Mouse (Mus musculus) thymus, postnatal 4 days (tissue): ENCODE data around the gene Atp6v1g2.

Experiments
- DNase-seq: peaks from one replicate; pipeline ENCODE4 v3.0.0; 2021

Atp6v1g2 gene

DNA sequence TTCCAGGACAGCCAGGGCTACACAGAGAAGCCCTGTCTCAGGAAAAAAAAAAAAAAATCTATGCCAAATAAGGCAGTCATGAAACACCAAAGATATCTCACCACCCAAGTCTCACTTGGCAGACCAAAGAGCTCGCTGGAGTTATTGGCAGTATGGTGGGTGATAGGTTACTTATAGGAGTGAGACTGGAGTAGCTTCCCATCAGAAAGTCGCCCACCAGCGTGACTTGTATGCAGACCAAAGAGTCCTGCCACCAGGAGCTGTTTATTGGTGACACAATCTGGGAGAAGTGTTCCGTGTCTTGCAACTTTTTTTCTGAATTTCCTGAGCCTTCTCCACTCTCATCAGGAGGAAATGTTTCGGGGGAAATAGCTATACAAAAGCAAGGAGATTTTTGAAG is 6.2 kb downstream of the Atp6v1g2 start:
- no peak for DNase-seq

DNA sequence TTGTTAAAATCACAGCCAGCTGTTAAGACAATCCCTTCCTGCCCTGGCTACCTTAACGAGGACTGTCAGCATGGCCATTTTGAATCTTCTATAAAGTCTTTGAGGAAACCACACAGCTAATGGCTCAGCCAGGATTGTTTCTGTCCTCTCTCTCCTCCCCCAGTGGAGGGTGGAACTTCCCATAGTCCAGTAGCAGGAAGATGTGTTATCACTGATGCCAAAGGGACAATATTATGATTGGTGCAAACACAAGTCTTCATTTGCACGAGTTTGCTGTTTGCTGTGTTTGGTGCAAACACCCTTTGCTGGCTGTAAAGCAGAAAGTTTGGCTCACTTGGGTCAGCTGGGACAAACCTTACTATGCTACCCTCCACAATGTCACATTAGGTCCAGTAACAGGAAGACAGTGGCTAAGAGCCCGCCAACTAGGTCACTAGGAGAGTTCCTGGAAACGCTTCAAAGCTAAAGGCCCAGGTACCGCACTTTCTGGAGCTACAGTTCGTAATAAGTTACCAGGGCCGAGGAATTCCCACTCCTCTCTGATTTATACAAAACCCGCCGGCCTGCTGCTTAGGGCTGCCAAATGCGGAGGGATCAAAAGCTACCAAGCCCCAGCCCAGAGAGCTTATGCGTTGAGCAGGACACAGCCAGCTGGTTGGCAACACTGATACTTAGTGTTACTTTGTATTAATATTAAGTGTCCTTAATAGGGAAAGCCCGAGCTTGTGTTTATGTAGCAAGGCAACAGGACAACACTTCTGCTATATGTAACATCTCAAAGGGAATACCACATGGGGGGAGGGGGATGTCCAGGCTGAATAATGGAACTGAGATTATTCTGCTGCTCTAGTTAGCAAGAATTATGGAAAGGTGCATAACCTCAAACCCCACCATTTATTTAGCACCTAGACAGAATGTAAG is 7.2 kb downstream of the Atp6v1g2 start:
- no peak for DNase-seq

DNA sequence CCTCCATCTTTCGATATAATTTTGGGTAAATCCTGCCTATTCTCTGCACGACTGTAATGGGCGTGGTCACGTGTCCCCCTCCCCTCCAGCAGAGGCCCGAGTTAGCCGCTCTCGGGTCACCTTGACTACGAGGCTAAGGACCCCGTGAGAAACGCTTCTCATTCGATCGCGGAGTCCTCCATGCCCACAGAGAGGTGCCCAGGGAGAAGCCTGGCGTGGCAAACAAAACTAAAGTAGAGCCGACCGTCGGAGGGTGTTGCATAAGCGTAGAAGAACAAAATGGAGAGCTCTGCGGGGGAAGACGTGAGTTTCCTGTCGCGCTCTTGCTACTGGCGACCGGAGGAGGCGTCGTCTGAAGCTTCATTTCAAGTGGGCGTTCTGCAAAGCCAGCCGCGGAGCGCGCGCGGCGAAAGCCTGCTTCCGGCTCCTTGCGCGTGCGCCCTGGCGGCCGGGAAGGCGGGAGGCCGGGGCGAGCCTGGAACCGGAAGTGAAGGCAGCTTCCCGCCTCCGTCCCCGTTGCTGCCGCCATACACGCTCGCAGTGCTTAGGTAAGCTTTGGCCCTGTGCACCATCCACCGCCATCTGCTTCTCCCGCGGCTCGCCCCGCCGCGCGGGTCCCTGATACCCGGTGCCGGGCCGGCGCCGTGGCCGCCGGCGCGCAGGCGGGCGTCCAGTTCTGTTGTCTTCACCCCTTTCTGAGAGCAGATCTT is 8.0 kb downstream of the Atp6v1g2 start, which contains the start of gene Ddx39b:
Gene Ddx39b, plus strand, starts transcription at position 442 of the 710 bp plus-strand sequence.
- peak; percentile 96 for DNase-seq

DNA sequence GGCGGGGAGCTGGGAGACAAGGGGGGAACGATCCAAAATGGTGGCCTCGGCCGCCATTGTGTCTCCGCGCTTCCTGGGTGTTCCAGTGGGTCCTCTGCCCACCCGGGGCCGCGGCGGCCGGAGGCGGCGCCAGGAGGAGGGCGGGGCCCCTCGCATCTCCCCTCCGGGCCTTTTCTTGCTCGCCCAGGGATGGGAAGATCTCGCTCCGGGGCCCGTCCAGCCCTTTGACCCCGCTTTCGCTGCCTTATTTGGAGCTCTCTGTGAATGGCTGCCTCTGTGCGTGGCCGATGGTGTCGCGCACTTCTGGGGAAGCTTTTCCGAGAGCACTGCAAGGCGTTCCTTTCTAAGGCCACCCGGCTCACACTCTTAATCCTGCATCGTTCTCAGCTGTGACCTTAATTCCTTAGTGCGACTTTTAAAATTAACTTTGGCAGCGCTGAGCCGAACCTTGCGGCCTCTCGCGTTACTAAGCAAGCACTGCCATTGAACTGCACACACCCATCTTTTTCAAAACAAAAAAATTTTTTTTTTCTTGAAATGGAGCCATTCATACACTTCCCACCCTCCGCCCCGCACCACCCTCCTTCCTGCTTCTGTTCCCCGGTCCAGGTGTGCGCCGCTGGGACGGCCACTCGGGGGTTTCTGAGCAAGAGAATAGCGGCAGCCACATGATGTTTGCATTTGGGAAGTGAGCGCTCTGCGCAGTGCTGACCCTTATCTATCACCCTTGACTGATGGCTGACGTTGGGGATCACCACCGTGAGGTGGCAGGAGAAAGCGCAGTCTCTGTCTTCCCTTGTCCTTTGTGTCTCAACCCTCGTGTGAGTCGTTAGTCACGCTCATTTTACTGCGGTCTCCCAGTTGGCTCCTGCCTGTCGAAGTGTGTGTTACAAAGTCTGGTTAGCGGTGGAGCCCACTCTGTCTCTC is 8.8 kb downstream of the Atp6v1g2 start:
- DNase-seq: peak; percentile 70

- DNase-seq: peak; percentile 58
Measured at GRCm38 (mm10) chr17:35243086-35243485, 9.6 kb downstream of the Atp6v1g2 start.

DNA sequence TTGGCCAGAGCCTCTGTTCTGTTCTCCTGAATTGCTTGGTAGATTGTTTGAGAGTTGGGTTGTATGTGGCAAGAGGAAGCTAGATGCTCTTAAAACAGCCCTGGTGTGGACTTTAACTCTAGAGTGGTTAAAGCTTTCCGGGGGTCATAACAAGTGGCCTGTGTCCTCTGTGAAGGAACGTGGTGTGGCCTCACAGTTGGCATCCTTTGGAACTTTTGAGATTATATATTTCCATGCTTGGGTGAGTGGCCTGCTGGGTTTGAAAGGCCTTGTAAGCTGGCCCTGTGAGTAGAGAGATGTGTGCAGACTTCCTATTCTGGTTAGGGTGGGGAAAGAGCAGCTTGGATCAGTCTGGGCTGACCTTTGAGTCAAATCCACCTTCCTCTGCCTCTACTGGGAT is 11.5 kb downstream of the Atp6v1g2 start:
- DNase-seq: no peak

DNA sequence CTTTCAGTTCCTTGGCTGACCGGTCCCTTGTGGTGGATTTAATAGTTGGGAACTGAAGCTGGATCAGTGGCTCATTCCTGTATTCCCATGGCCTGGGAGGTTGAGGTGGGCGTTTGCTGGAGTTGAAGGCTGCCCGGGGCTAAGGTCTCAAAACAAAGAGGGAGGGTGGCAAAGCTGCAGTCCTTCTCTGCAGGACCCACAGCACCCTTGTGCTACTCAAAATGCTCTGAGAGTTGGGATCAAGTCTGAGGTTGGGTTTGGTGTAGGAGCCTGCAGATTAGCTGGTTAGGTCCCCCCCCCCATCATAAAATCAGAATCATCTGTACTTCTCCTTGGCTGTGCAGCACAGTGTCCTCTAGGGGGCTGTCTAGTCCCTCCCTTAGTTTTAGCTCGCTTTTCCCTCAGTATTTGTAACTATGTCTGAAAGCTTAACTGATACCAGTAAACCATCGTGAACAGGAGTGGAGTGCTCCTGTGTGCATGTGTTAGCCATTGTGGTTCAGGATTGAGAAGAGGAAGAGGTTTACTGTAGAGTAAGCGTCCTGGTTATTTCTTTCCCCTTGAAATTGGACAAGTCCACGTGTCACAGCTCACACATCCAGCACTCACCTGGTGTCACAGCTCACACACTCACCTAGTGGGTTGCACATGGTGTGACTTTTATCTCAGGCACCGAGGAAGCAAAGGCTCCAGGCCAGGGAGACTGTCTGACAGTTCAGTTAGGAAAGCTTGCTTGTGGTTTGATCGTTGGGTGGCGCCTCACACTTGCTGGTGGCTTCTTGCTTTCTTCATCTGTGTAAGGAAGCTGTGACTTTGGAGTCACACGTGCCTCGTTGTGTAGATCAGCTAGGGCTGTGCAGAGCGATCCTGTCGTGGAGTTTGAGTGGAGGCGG is 12.5 kb downstream of the Atp6v1g2 start:
- DNase-seq: peak; percentile 49

DNA sequence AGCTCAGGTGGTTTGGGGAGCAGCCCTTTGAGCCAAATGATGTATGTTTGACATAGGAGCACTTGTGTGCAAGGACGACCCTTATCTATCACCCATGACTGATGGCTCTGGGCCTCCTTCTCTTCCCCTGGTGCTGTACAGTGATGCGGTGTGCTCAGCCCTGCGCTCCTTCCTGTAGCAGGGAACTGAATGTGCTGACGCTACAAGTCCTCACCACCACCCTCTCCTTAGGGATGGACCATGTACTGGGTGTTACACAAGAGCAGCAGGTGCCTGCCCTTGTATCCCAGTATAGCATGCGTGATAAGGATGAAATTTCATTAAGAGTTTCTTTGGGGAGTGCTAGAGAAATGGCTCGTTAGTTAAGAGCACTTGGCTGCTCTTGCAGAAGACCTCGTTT is 13.7 kb downstream of the Atp6v1g2 start:
- no peak for DNase-seq

DNA sequence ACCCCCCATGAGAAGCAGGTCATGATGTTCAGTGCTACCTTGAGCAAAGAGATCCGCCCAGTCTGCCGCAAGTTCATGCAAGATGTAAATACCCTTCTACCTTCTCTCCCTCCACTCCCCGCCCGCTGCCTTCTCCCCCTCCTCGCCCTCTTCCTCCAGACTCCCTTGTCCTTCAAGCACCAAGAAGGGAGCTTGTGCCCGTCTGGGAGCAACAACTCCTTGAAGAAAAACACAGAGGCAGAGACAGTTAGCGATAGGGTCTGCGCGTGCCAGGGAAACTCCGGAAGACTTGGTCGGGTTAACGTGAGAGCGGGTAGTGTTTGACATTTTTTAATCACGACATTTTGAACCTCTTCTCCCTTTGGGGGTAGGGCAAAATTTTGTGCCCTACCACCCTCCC is 15.5 kb downstream of the Atp6v1g2 start:
- DNase-seq: no peak

- DNase-seq: peak; percentile 13
Measured at GRCm38 (mm10) chr17:35249451-35250197, 16.2 kb downstream of the Atp6v1g2 start.

- peak; percentile 21 for DNase-seq
Measured at GRCm38 (mm10) chr17:35250348-35251120, 17.1 kb downstream of the Atp6v1g2 start.

DNA sequence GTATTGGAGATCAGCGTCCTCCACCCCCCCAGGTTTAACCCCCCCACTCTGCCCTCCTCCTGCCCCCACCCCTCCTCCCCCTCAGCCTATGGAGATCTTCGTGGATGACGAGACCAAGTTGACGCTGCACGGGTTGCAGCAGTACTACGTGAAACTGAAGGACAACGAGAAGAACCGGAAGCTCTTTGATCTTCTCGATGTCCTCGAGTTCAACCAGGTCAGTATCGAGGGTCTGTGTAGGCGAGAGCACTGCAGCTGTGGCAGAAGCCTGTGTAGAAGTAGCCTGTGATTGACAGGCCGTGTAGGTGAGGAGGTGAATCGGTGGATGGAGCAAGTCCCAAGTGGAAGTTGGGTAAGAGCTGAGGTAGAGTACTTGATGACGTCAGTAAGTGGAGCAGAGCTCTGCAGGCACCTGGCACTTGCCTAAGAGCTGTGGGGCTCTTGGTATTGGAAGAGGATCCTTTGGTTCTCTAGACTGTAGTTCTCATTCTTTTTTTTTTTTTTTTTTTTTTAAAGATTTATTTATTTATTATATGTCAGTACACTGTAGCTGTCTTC is 17.8 kb downstream of the Atp6v1g2 start:
- DNase-seq: no peak

DNA sequence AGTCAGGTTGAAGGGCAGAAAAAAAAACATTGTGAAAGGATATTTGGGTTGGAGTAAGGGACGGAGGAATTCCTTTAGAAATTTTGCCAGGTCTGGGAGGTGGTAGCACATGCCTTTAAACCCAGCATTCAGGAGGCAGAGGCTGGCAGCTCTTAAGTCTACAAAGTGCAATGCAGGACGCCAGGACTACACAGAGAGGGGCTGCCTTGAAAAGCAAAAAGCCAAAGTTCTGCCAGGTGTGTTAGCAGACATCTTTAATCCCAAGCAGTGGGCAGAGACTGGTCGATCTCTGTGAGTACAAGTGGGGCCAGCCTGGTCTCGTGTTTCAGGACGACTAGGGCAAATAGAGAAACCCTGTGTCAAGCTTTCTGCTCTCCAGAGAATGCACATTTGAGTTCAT is 18.5 kb downstream of the Atp6v1g2 start:
- no peak for DNase-seq

DNA sequence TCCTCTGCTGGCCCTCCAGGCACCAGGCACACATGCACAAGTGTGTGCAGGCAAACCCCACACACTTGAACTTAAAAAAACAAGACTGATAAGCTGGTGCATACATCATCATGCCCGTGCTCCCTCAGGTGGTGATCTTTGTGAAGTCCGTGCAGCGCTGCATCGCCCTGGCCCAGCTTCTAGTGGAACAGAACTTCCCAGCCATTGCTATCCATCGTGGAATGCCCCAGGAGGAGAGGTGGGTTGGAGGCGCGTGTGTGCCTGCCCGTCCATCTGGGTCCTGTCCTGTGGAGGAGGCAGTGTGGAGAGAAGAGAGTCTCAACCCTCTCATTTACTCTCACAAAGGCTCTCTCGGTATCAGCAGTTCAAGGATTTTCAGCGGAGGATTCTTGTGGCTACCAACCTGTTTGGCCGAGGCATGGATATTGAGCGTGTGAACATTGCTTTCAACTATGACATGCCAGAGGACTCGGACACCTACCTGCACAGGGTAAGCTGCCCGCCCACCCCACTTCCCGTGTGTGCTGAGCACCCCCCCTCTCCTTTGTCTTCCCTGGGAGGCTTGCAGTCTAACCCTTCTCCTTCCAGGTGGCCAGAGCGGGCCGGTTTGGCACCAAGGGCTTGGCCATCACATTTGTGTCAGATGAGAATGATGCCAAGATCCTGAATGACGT is 19.3 kb downstream of the Atp6v1g2 start:
- DNase-seq: no peak

GRCm38 (mm10) chr17:35253293-35254093 is 20.0 kb downstream of the Atp6v1g2 start:
- no peak for DNase-seq

- peak; percentile 88 for DNase-seq
Measured at GRCm38 (mm10) chr17:35254241-35255098, 21.0 kb downstream of the Atp6v1g2 start.

GRCm38 (mm10) chr17:35255301-35255700 is 21.8 kb downstream of the Atp6v1g2 start:
- no peak for DNase-seq
